9 mouse cellular contexts compared by ENCODE assay signal in genomic region chr19:36439894-36440714, GRCm38 (mm10).
DNase-seq lines count a peak whose midpoint lies in the region; ATAC-seq and TF ChIP-seq lines count a peak whose summit lies in the region.
"Had no signal": no experiment of that assay in that cellular context is flagged by ENCODE, and none has a peak within 500 bp of the region (broad histone marks: within the 10 kb centered on the region; RNA-seq: fewer than 3 reads in every experiment).

No protein-coding gene starts in this region.

- H3K27ac ChIP-seq in kidney, adult 2 months (ENCODE audit: insufficient read depth, low read depth, low read length) = no peak overlapping the region
- H3K27ac ChIP-seq in kidney, embryonic 16.5 days (ENCODE audit: low read length) = no peak overlapping the region
- no peak overlapping the region for H3K27ac ChIP-seq in cortical plate, adult 2 months (ENCODE audit: insufficient read depth, low read length)
- no peak overlapping the region for H3K27ac ChIP-seq in hindbrain, embryonic 10.5 days
- no peak overlapping the region for H3K27ac ChIP-seq in midbrain, embryonic 14.5 days (replicated peaks; ENCODE audit: low read depth, low read length)
- H3K27ac ChIP-seq: macrophage had no signal

- no peaks in the 10 kb centered on the region for H3K9me3 ChIP-seq in kidney, embryonic 16.5 days (ENCODE audit: low read length)
- no peaks in the 10 kb centered on the region for H3K9me3 ChIP-seq in hindbrain, embryonic 10.5 days
- no peaks in the 10 kb centered on the region for H3K9me3 ChIP-seq in midbrain, embryonic 14.5 days (ENCODE audit: control insufficient read depth, low read length)

- H3K4me1 ChIP-seq in kidney, adult 2 months (ENCODE audit: control insufficient read depth, insufficient read depth, low read length) = no peaks in the 10 kb centered on the region
- H3K4me1 ChIP-seq in kidney, embryonic 16.5 days (ENCODE audit: insufficient read depth, low read length) = no peaks in the 10 kb centered on the region
- no peaks in the 10 kb centered on the region for H3K4me1 ChIP-seq in cortical plate, adult 2 months (ENCODE audit: control insufficient read depth, insufficient read depth, low read length)
- no peaks in the 10 kb centered on the region for H3K4me1 ChIP-seq in hindbrain, embryonic 10.5 days (replicated peaks)
- no peaks in the 10 kb centered on the region for H3K4me1 ChIP-seq in midbrain, embryonic 14.5 days (ENCODE audit: control insufficient read depth, insufficient read depth, low read length)

- no peak overlapping the region for H3K4me2 ChIP-seq in kidney, embryonic 16.5 days (replicated peaks; ENCODE audit: low read depth, low read length)
- H3K4me2 ChIP-seq in midbrain, embryonic 14.5 days (ENCODE audit: low read length) = no peak overlapping the region

- TF ChIP-seq POLR2A in kidney, adult 2 months (IDR thresholded peaks at IDR 0.05; ENCODE audit: low read depth, low read length) = no peak
- no peak for TF ChIP-seq POLR2A in cortical plate, adult 2 months (IDR thresholded peaks at IDR 0.05; ENCODE audit: extremely low read depth, insufficient read depth, low read length)

- DNase-seq in kidney, adult 2 months = peak; percentile 47
- peak; percentile 48 for DNase-seq in ZHBTc4 (ENCODE audit: low read depth, low spot score)
- peak; percentile 29 for DNase-seq in hindbrain, embryonic 10.5 days (ENCODE audit: low spot score)
- peak; percentile 12 for DNase-seq in left cerebral cortex, adult 11 months (ENCODE audit: low spot score)
- peak; percentile 84 for DNase-seq in midbrain, embryonic 14.5 days
- peak; percentile 42 for DNase-seq in thymus, postnatal 25 days

- ATAC-seq in kidney, embryonic 16.5 days (ENCODE audit: low FRiP score, low TSS enrichment) = no peak; the same call in 1 of the 2 replicates
- peak; percentile 60; the same call in 1 of the 2 replicates for ATAC-seq in midbrain, embryonic 14.5 days (ENCODE audit: low FRiP score, low TSS enrichment)

- no peaks in the 10 kb centered on the region for H3K27me3 ChIP-seq in kidney, adult 2 months (replicated peaks; ENCODE audit: control insufficient read depth, insufficient read depth, low read length)
- no peaks in the 10 kb centered on the region for H3K27me3 ChIP-seq in kidney, embryonic 16.5 days (ENCODE audit: insufficient read depth, low read length)
- H3K27me3 ChIP-seq in hindbrain, embryonic 10.5 days (ENCODE audit: insufficient read depth, poor library complexity, severe bottlenecking) = no peaks in the 10 kb centered on the region
- H3K27me3 ChIP-seq in midbrain, embryonic 14.5 days (ENCODE audit: control insufficient read depth, insufficient read depth, low read length) = no peaks in the 10 kb centered on the region

- no peaks in the 10 kb centered on the region; the same call in 1 of the 2 replicates for H3K36me3 ChIP-seq in kidney, adult 2 months (ENCODE audit: control insufficient read depth, insufficient read depth, low read length)
- H3K36me3 ChIP-seq in kidney, embryonic 16.5 days (ENCODE audit: insufficient read depth, low read length) = no peaks in the 10 kb centered on the region
- H3K36me3 ChIP-seq in hindbrain, embryonic 10.5 days = no peaks in the 10 kb centered on the region
- H3K36me3 ChIP-seq in midbrain, embryonic 14.5 days (ENCODE audit: control insufficient read depth, insufficient read depth, low read length) = no peaks in the 10 kb centered on the region

- no peak overlapping the region for H3K4me3 ChIP-seq in kidney, adult 2 months (ENCODE audit: insufficient read depth, low read depth, low read length)
- no peak overlapping the region for H3K4me3 ChIP-seq in kidney, embryonic 16.5 days (ENCODE audit: low read length)
- no peak overlapping the region for H3K4me3 ChIP-seq in cortical plate, adult 2 months (ENCODE audit: insufficient read depth, low read length)
- no peak overlapping the region for H3K4me3 ChIP-seq in hindbrain, embryonic 10.5 days
- no peak overlapping the region for H3K4me3 ChIP-seq in midbrain, embryonic 14.5 days (replicated peaks; ENCODE audit: low read depth, low read length)

- no peak overlapping the region for H3K9ac ChIP-seq in kidney, embryonic 16.5 days (replicated peaks; ENCODE audit: low read length)
- H3K9ac ChIP-seq in midbrain, embryonic 14.5 days (replicated peaks; ENCODE audit: low read length) = no peak overlapping the region

- peak; percentile 77 for TF ChIP-seq CTCF in kidney, adult 2 months (conservative IDR thresholded peaks at IDR 0.05; ENCODE audit: insufficient read depth, insufficient read length, low read depth, low read length)
- TF ChIP-seq CTCF in cortical plate, adult 2 months (IDR thresholded peaks at IDR 0.05; ENCODE audit: extremely low read depth, insufficient read depth, low read length) = peak; percentile 87

- WGBS in kidney, adult 2 months = 57% methylated on average over 9 of the region's 9 CpGs
- WGBS in kidney, embryonic 16.5 days = 49% methylated on average over 9 of the region's 9 CpGs
- WGBS in hindbrain, embryonic 10.5 days = 54% methylated on average over 9 of the region's 9 CpGs
- 57% methylated on average over 9 of the region's 9 CpGs for WGBS in midbrain, embryonic 14.5 days

Comparison
In these comparisons a context has a peak if more than half of its experiments do, and no peak if none do; other contexts are left out.
1. DNase-seq: peak in every context shown above with its lines; median percentile 84 in midbrain, embryonic 14.5 days; 48 in ZHBTc4; 47 in kidney, adult 2 months; 42 in thymus, postnatal 25 days; 29 in hindbrain, embryonic 10.5 days; 12 in left cerebral cortex, adult 11 months.